Mouse (Mus musculus) adipocyte (in vitro differentiated cells): ENCODE results near the gene Pithd1.
"Not testable (repeated sequence)": the region's sequence is repeated elsewhere in the genome, so short reads cannot be mapped to it uniquely, and the experiment has no call there.

Source experiments
- DNase-seq: peaks from one replicate; pipeline ENCODE4 v3.0.0-alpha.2; 2016; ENCODE audit warnings: low spot score

The Pithd1 gene

DNA sequence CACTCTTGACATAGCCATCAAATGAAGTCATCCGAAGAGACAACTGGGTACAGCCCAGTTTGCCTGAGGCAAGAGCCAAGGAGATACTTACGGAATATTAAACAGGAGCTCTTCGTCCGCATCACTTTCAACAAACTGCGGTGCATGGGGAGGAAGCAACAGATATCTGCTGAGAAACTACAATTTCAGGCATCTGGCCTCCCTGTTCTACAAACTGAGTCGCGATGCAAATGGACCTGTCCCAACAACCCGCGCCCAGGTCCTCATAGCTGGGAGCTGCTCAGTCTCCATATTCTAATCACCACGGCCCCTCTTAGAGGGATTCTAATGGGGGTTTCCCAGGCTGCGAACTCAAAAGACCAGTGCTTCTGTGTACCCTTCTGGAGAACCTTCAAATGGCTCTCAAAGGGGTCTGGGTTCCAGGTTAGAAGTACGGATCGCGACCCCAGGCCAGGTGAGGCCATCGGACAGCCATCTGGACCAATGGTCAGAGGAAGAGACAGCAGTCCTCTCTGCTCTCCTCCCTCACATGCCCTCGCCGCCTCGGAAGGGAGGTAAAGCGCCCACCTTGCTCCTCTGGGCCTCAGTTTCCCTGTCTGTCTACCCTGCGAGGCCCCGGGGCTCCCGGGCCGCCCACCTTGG lies 642 bp downstream of the Pithd1 start:
- DNase-seq = no peak

DNA sequence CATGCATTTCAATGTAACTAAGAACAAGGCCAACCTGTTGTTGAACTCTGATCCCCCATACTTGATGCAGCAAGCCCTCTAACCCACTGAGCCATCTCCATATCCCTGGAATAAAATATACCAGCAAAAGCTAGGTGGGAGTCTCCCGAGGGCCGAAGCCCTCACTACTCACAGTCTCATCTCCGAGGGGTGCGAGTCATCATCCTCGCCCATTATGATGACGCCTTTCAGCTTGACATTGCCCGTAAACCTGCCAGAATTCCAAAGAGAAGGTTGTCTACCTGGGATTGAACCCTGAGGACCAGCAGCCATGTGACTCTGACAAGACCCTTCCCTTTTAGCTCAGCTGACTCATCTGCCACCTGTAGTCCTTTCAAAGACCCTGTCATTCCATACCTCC lies 1.3 kb downstream of the Pithd1 start:
- no peak for DNase-seq

DNA sequence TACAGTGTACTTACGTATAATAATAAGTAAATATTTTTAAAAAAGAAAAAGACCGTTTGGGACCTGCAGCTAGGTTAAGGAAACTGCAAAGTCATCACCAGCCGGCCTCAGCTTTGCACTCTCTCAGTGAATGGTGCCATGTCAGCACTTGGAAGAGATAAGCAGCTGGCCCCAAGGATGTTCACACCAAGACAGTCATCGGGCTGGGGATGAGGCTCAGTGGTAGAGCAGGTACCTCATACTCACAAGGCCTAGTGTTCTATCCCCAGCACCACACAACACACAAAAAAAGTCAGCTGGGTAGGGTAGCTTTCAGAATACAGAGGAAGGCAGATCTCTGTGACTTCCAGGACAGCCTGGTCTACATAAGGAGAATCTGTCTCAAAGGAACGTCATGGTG lies 1.9 kb downstream of the Pithd1 start:
- DNase-seq = no peak

DNA sequence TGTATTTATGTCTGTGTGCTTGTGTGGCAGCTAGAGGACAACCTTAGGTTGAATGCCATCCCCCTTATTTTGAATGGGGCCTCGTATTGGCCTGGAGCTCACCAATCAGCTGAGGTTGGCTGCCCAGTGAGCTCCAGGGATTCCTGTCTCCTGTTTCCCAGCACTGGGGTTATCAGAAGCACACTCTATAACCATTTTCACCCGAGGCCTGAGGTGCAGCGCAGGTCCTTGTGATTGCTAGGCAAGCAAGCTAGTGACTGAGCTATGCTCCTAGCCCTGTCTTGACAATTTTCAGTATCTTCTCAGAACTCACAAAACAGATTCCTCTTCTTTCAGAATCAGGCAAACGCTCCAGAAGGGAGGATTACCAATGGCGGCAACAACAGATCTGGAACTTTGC lies 2.5 kb downstream of the Pithd1 start:
- DNase-seq = no peak

DNA sequence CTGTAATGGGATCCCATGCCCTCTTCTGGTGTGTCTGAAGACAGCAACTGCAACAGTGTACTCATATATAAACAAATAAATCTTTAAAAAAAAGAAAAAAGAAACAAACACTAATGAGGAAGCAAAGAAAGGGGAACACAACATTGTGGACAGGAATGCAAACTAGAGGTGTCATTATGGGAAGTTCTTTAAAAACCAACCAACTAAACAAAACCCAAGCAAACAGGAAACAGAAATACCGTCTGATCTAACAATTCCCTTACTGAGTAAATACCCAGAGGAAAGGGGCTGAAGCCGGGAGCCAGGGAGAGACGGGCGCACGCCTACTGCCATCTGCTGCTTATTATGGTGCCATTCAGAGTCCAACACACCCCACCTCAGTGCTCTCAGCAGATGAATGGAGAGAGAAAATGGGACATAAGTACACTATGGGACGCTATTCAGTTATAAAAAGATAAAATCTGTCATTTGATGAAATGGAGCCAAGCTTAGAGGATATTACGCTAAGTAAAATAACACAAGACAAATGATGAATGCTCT lies 5.5 kb downstream of the Pithd1 start:
- no peak for DNase-seq

DNA sequence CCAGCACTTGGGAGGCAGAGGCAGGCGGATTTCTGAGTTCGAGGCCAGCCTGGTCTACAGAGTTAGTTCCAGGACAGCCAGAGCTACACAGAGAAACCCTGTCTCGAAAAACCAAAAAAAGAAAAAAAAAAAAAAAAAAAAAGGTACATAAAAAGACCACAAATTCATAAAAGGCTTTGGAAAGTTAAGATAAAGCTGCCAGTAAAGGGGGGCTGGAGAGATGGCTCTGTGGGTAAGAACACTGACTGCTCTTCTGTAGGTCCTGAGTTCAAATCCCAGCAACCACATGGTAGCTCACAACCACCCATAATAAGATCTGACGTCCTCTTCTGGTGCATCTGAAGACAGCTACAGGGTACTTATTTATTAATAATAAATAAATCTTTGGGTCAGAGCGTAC lies 6.8 kb downstream of the Pithd1 start:
- DNase-seq = not testable (repeated sequence)

DNA sequence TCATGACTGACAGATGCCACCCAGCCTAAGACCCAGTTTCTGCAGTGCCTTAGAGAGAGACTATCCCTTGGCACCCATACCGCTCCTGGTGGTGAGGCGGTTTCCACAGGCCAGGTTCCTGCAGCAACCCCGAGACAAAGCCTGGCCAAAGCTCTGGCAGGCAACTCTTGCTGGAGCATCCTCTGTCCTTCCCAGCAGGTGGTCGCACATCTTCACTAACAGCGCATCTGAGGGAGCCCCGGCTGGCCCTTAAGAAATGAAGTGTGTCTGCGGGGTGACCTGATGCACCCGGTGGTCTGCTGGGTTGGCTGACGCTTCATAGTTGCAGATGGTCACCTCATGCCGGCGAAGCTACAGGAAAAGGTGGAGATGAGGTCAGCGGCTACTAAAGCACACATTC lies 10.9 kb downstream of the Pithd1 start:
- DNase-seq = no peak

DNA sequence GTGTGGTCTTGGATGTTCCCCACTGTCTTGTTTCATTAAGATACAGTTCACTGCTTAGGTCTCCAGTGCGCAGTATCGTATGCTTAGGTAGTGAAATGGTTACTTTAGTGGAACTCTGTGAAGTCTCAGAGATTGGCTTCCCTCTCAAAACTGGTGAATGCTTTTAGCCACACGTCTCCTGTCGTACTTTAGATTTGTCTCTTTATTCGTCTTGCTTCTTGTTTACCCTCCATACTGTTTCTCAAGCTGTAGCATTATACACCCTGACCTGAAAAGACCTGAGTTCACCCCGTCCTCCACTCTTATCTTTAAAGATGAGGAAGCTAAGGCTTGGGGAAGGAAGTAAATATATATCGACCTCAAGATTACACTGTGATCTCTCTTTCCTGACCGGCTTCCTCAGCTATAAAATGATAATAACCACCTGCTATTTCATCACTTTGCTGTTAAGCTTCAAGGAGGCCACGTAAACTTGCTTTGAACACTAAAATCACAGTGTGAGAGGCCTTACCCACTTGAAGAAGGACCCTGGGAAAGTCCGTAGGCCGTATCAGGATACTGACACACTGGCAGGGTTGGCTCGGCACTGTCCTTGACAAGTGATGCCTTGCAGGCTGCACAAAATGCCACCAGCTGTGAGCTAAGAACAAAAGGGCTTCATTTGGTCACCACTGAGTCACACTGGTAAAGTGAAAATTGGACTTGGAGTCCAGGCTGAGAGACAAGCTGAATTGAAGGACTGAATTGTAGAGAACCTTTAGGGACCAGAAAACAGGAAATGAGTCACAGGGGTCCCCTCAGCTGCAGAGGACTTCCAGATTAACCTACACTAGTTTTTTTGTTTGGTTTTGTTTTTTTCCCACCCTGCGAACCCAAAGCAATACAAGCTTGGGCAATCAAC lies 13.9 kb downstream of the Pithd1 start:
- DNase-seq = no peak

DNA sequence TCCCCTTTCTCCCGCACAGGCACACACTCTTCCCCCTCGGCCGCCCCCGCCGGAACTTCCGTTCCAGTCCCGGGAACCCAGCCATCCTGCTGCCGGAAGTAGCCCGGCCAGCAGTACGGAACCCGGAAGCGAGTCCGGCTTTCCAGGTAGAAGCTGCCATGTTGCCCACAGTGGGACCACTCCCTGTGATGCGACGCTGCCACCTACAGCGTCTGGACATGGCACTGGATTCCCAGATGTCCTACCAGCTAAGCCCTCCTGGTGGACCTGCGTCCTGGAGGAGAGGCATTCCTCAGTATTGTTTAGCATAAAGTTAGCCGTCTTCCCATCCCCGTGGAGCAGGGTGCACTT lies 14.5 kb downstream of the Pithd1 start, which contains the start of gene Lypla2:
Gene Lypla2 (minus strand): TSS at position 71 of the 351 bp plus-strand sequence.
- peak; percentile 79 for DNase-seq

DNA sequence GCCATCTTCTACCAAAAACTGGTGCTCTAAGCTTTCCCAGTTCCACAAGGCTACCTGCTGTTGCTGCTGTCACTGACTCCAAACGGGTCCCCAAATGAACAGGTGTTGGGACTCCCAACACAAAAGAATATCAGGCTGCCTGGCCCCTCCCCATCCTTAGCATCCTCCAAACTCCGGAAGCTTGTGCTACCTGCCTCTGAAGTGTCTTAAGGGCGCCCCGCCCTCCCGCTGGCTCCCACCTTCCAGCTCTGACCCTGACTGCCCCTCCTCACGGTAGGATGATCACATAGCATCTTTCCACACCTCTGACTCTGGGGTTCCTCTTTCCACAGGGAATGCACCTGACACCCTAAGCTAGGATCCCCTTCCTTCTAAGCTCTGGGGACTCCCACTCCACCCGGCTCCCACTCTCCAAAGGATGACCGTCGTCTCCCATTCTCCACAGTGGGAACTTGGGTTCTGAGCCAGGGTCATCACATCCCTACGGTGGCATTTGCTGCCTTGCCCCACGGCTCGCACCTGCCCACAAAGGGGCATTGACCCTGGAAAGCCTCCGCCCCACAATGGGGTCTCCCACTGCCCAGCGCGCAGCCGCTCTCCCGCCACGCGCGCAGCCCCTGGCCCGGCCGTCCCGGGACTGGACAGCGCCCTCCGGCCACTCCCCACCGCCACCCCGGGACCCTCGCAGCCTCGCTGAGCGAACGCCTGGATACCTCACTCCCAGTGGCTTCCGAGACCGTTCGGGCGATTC lies 15.1 kb downstream of the Pithd1 start:
- no peak for DNase-seq

DNA sequence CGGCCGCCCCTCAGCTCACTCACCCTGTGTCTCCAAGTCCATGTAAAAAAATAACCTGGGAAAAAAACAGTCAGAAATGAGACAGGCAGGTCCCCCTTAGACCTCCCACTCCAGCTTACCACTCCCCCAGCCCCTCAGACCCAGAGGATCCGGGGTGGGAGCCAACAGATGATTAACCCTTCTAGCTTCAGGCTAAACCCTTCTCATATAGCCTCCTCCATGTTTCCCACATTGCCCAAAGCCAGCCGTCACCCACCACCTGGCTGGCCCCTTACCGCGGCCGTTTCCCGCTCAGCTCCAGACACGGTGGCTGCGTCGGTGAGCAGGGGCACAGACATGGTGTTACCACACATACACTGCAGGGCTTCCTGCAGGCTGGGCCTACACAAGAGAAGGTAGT lies 16.5 kb downstream of the Pithd1 start:
- no peak for DNase-seq

DNA sequence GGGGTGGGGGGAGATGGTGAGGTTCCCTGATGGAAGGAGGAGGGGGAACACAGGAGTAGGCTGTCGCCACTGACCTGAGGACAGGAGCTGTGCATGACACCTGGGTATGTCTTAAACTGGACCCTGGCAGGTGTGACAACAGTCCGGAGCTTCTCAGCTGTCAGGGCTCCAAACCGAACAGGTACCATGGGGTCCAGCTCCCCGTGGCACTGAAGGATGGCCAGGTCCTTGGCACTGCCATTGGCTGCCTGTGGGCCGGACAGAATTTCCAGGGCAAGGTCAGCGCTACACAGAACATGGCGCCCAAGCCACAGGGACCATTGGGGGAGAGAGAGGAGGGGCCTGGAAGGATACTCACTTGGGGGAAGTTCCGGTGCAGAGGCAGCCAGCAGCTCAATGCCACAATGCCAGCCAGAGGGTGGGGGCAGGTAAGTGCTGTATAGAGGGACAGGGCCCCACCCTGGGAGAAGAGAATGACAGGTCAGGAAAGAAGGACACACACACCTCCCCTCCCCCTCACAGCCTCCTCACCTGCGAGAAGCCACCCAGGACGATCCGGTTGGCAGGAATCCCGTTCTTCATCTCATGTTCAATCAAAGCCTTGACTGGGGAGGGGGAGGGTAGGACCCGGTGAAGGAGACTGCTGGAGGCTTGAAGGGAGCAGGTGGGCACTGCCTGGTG lies 17.9 kb downstream of the Pithd1 start:
- DNase-seq = no peak

DNA sequence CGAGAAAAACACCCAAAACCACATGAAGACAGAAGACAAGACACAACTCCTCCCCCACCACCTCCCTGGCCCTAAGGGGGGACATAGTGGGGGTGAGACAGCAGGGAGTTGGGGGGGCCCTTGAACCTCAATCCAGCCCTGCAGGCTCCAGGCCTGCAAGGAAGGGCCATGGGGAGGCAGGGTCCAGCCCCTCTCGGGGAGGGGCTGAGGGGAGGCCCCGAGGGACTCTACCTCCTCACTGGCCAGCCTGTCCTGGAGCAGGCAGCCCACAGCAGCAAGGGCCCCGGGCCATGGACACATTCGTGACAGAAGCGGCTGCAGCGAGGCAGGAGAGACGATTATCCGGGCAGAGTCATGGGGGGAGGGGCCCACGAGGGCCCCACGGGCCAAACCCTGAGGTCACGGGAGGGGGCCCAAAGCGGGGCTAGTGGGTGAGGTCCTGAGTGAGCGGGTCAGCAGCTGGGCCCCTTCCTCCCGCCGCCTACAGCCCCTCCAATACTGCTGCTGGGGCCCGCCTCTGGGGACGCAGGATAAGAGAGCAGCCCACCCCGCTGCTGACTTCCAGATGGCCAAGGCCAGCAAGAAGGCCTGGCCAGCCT lies 18.7 kb downstream of the Pithd1 start:
- no peak for DNase-seq

DNA sequence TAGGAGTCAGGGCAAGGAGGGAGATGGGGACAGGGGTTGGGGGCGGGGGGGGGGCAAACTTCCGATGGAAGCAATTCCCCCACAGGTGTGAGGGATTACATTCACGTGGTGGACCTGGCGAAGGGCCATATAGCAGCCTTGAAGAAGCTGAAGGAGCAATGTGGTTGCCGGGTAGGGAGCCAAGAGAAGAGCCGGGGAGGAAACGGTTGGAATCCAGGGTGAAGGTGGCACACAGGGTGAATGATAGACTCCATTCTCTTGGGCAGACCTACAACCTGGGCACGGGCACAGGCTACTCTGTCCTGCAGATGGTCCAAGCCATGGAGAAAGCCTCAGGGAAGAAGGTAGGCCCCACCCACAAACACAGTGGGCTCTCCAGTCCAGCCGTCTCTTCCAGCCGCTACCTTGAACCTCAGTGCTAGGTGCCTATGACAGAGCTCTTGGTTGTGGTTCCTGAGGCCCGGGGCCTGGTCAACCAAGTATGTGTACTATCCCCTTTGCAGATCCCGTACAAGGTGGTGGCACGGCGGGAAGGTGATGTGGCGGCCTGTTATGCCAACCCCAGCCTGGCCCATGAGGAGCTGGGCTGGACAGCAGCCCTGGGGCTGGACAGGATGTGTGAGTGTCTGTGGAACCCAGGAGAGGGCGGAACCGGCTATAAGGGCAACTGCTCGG lies 19.8 kb downstream of the Pithd1 start:
- no peak for DNase-seq

DNA sequence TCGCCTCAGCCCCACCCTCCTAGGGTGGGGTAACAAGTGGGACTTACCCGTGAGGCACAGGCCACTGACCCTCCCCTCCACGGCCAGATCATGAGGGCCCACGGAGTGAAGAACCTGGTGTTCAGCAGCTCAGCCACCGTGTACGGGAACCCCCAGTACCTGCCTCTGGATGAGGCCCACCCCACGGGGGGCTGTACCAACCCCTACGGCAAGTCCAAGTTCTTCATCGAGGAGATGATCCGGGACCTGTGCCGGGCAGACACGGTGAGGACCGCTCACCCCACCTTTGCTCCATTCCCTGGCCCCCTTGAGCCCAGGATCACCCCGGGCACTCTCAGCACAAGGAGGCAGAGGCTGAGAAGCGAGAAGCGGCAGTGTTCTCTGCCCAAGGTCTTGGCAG lies 20.8 kb downstream of the Pithd1 start:
- DNase-seq = no peak

DNA sequence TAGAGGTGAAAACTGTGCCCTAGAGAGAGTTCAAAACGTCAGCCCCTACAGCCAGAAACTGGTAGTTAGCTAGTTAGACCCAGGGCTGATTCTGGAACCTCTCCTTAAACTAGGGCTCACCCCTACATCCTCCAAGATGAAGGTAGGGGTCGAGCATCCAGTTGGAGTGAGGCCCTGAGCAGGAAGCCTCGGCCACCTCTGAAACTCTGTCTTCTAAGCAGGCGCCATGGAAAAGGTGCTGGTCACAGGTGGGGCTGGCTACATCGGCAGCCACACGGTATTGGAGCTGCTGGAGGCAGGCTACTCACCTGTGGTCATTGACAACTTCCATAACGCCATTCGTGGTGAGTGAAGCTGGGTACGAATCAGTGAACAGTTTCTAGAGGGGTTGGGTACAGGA lies 22.0 kb downstream of the Pithd1 start:
- DNase-seq = no peak

DNA sequence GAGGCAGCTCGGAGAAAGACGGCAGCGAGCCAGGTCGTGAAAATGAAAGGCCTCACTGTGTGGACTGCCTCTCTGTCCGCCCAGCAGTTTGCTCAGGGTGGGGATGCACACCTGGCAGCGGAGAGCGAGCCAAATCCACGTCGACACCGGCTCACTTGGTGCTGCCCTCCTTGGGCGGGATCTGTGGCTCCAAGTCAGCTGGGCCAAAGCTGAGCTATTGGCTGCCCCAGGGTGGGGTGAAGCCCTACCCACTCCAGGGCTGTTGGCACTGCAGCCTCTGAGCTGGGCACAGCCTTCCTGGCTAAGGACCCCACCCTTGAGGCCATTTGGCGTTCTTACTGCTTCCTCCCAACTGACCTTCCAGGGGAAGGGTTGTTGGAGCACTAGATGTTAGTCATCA lies 22.6 kb downstream of the Pithd1 start:
- DNase-seq = peak; percentile 87

DNA sequence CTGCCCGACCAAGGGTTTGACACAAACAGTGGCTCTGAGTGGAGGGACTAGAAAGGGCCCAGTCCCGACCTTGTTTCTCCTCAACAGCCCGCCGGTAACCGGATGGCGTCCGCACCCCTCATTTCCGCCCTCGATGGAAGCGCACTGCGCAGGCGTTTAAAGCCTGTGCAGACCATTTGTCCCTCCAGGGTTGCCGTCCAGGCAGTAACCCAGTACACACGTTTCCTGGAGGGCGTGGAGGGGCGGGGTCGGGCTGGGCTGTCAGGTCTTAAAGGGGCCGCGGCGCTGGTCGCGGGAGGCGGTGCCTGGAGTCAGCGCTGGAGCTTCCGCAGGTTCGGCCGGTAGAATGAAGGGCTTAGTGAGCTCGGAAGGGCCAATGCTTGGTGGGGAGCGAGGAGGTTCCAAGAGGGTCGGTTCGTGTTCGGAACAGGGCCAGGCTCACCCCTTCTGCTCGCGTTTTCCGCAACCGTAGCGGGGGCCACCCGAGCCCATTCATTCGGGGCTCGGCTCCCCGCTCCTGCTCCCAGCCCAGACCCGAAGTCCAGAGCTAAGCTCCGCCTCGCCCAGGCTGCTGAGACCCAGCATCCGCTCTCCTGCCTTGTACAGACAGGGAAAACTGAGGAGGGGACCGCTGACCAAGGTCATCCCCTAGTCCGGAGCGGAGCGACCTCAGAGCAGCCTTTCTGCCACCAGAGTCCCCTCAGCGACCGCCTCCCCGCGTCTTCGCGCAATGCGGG lies 23.4 kb downstream of the Pithd1 start, which contains the start of gene Gale:
Gene Gale (plus strand): TSS at position 271 of the 737 bp plus-strand sequence.
- DNase-seq = peak; percentile 96

DNA sequence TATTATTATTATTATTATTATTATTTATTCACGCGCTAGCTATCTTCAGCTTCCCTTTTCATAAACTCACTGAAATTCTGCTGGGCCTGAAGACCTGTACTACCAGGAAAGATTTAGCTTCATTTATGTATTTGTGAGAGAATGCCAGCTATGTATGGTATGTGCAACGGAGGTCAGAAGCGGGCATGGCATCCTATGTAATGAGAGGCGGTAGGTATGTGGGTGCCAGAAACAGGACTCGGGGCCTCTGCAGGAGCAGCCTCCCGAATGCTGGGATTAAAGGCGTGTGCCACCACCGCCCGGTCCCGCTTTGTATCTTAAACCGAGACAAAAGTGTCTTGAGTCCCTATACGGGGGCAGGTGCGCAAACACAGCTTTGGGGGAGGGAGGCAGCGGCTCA lies 24.1 kb downstream of the Pithd1 start:
- DNase-seq = no peak

DNA sequence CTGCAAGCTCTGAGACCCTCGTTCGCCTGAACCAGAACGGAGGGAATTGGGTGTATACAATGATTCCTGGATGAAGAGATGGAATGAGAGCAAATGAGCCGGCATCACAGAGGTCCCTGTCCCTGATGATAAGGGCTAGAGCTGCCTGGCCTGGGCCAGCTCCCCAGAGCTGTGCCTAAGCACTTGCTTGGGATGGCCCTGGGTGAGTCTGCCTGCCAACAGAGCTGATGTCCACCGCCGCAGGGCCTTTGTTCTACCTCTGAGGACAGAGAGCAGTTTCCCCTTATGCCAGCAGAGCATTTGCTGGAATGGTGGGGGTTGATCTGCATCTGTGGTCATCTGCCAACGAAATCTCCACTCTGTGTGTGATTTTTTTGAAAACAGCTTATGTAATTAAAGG lies 24.9 kb downstream of the Pithd1 start:
- no peak for DNase-seq
